Mouse (Mus musculus) lung, embryonic 15.5 days (tissue): ENCODE data around the gene Nphs1. TPM values are rescaled to one million over a fixed set of nuclear protein-coding genes. Genes with fewer than 3 reads are reported as not detected.

Experiments
- ATAC-seq: fragments of 200-750 bp; cut with Nextera tagmentation; 2 replicates; pipeline ENCODE4 v1.8.0; 2017; ENCODE audit warnings: moderate number of reproducible peaks, borderline replicate concordance; ENCODE audit not compliant: low FRiP score, low TSS enrichment; ENCODE audit errors: extremely low read depth
- H3K27ac ChIP-seq: fragments of 300-500 bp; sonication (generic); 2 replicates; pipeline ENCODE4 v1.5.1; 2015; ENCODE audit warnings: moderate library complexity, mild to moderate bottlenecking, inconsistent platforms
- H3K27me3 ChIP-seq: fragments of 300-500 bp; sonication (generic); 2 replicates; pipeline ENCODE4 v1.6.1; 2015; ENCODE audit warnings: inconsistent platforms
- H3K36me3 ChIP-seq: fragments of 300-500 bp; sonication (generic); 2 replicates; pipeline ENCODE4 v1.6.1; 2015; ENCODE audit warnings: inconsistent platforms
- H3K4me1 ChIP-seq: fragments of 300-500 bp; sonication (generic); 2 replicates; pipeline ENCODE4 v1.6.1; 2015; ENCODE audit warnings: inconsistent platforms
- H3K4me2 ChIP-seq: fragments of 300-500 bp; sonication (generic); 2 replicates; pipeline ENCODE4 v1.6.1; 2015; ENCODE audit warnings: inconsistent platforms, mild to moderate bottlenecking, moderate library complexity
- H3K4me3 ChIP-seq: fragments of 300-500 bp; sonication (generic); 2 replicates; pipeline ENCODE4 v1.5.1; 2015; ENCODE audit warnings: mild to moderate bottlenecking, inconsistent platforms
- H3K9ac ChIP-seq: fragments of 300-500 bp; sonication (generic); 2 replicates; pipeline ENCODE4 v1.6.1; 2015; ENCODE audit warnings: inconsistent platforms
- H3K9me3 ChIP-seq: fragments of 300-500 bp; sonication (generic); 2 replicates; pipeline ENCODE4 v1.6.1; 2016; ENCODE audit warnings: inconsistent platforms
- WGBS: fragments of 180-500 bp; shearing (Covaris S2); methylation state at CpG from one replicate; pipeline ENCODE4 v1.1.7; 2015; 5-methylcytosine and 5-hydroxymethylcytosine counted together
- polyA plus RNA-seq: library from polyadenylated mRNA; unstranded; fragments of >200 nt; fragmentation: Nextera tagmentation; extraction: Ambion mirVana; gene quantifications from 2 replicates; pipeline ENCODE4 v1.2.1, GENCODE M21; 2015

Gene Nphs1
- polyA plus RNA-seq, 1 experiment from 2014 or later: not detected

- ATAC-seq: 0 out of 2 replicates have a peak, but pooled peaks have one; percentile 38
- under 1% methylated on average over 45 of the region's 45 CpGs for WGBS
- Histone ChIP-seq H3K4me3 (peak overlapping the region; percentile 56), H3K4me2 (peak overlapping the region; percentile 93), H3K4me1 (peaks cover 13% of the 10 kb centered on the region; the same call in 1 of the 2 replicates), H3K9me3 (no peaks in the 10 kb centered on the region), H3K9ac (peak overlapping the region; percentile 42), H3K36me3 (peaks cover 4% of the 10 kb centered on the region; the same call in 1 of the 2 replicates), H3K27ac (peak overlapping the region; percentile 69), H3K27me3 (no peaks in the 10 kb centered on the region; the same call in 1 of the 2 replicates)
These were observed 36.2 kb upstream of the Nphs1 start for GRCm38 (mm10) chr7:30421890-30422435.

- H3K4me2 ChIP-seq: peak overlapping the region; percentile 93
- H3K27me3 ChIP-seq: no peaks in the 10 kb centered on the region; the same call in 1 of the 2 replicates
- H3K36me3 ChIP-seq: peaks cover 4% of the 10 kb centered on the region; the same call in 1 of the 2 replicates
- H3K9ac ChIP-seq: peak overlapping the region; percentile 42
- ATAC-seq: no peak; the same call in 1 of the 2 replicates
- peaks cover 13% of the 10 kb centered on the region; the same call in 1 of the 2 replicates for H3K4me1 ChIP-seq
- peak overlapping the region; percentile 39 for H3K27ac ChIP-seq
- peak overlapping the region; percentile 56 for H3K4me3 ChIP-seq
- H3K9me3 ChIP-seq: no peaks in the 10 kb centered on the region
- 9% methylated on average over 9 of the region's 9 CpGs for WGBS
These were observed 35.6 kb upstream of the Nphs1 start for GRCm38 (mm10) chr7:30422560-30422959.

GRCm38 (mm10) chr7:30423071-30423641 lies 35.0 kb upstream of the Nphs1 start:
- WGBS: 32% methylated on average over 23 of the region's 23 CpGs
- ATAC-seq: no peak
- Histone ChIP-seq H3K4me1 (peaks cover 13% of the 10 kb centered on the region; the same call in 1 of the 2 replicates), H3K27me3 (no peaks in the 10 kb centered on the region; the same call in 1 of the 2 replicates), H3K36me3 (peaks cover 4% of the 10 kb centered on the region; the same call in 1 of the 2 replicates), H3K4me3 (peak overlapping the region; percentile 56), H3K4me2 (peak overlapping the region; percentile 93), H3K27ac (peak overlapping the region; percentile 39), H3K9me3 (no peaks in the 10 kb centered on the region), H3K9ac (no peak overlapping the region)

DNA sequence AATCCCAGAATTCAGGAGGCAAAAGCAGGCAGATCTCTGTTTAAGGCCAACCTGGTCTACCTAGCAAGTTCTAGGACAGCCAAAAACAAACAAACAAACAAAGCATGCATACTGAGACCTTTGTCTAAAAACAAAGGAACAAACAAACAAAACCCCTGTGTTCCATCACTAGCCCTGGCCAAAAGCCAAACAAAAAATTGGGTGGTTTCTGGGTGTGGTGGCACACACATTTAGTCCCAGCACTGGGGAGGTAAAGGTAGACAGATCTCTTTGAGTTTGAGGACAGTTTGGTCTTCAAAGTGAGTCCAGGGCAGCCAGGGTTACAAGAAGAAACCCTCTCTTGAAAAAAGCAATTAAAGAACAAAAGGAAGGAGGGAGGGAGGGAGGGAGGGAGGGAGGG lies 28.8 kb upstream of the Nphs1 start:
- Histone ChIP-seq H3K9me3 (no peaks in the 10 kb centered on the region), H3K4me3 (no peak overlapping the region), H3K4me1 (no peaks in the 10 kb centered on the region), H3K9ac (no peak overlapping the region), H3K27ac (no peak overlapping the region), H3K36me3 (peaks cover 4% of the 10 kb centered on the region; the same call in 1 of the 2 replicates), H3K4me2 (no peak overlapping the region), H3K27me3 (no peaks in the 10 kb centered on the region)
- ATAC-seq: no peak

- no peaks in the 10 kb centered on the region for H3K27me3 ChIP-seq
- H3K4me2 ChIP-seq: no peak overlapping the region
- H3K4me1 ChIP-seq: no peaks in the 10 kb centered on the region
- ATAC-seq: no peak
- peaks cover 4% of the 10 kb centered on the region; the same call in 1 of the 2 replicates for H3K36me3 ChIP-seq
- no peak overlapping the region for H3K9ac ChIP-seq
- H3K27ac ChIP-seq: no peak overlapping the region
- H3K9me3 ChIP-seq: no peaks in the 10 kb centered on the region
- WGBS: 34% methylated on average over 2 of the region's 2 CpGs
- H3K4me3 ChIP-seq: no peak overlapping the region
These were observed 27.9 kb upstream of the Nphs1 start for GRCm38 (mm10) chr7:30430191-30430590.

DNA sequence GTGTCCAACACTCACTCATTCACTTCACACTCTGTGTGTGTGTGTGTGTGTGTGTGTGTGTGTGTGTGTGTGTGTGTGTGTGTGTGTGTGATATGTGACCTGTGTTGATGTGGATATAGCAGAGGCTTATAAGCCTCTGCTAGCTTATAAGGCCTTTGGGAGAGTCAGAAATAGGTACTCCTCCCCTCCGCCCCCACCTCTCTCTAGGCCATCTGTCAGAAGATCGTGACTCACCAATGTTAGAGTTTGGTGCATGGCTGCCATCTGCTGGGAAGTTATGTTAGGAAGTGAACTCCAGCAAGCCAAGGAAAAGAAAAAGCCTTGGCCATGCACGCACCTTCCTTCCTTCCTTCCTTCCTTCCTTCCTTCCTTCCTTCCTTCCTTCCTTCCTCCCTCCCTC lies 26.3 kb upstream of the Nphs1 start:
- H3K27me3 ChIP-seq: no peaks in the 10 kb centered on the region
- H3K4me2 ChIP-seq: no peak overlapping the region
- H3K36me3 ChIP-seq: 0 out of 2 replicates have a peak, but pooled peaks cover 1% of the 10 kb centered on the region
- no peak overlapping the region for H3K9ac ChIP-seq
- no peaks in the 10 kb centered on the region for H3K4me1 ChIP-seq
- no peaks in the 10 kb centered on the region for H3K9me3 ChIP-seq
- 7% methylated on average over 3 of the region's 3 CpGs for WGBS
- H3K4me3 ChIP-seq: no peak overlapping the region
- ATAC-seq: no peak
- no peak overlapping the region for H3K27ac ChIP-seq

GRCm38 (mm10) chr7:30434238-30434637 lies 23.9 kb upstream of the Nphs1 start:
- Histone ChIP-seq H3K4me1 (no peaks in the 10 kb centered on the region), H3K36me3 (no peaks in the 10 kb centered on the region), H3K4me2 (no peak overlapping the region), H3K9ac (no peak overlapping the region), H3K27ac (no peak overlapping the region), H3K9me3 (no peaks in the 10 kb centered on the region), H3K4me3 (no peak overlapping the region), H3K27me3 (no peaks in the 10 kb centered on the region)
- no peak for ATAC-seq
- WGBS: under 1% methylated on average over 10 of the region's 10 CpGs

DNA sequence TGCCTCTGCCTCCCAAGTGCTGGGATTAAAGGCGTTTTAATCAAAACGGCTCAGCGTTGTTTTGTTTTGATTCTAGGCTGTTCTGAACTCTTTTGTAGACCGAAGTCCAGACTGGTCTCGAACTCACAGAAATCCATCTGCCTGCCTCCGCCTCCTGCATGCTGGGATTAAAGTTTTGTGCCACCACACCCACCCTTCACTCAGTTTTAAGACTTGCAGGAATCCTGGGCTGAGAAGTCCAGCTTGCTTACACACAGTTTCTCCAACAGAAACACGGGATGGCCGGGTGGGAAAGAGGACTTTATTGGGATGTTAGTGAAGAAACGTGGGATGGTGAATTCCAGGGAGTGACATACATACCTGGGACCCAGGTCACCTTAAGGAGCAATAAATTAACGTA lies 23.4 kb upstream of the Nphs1 start:
- H3K4me3 ChIP-seq: no peak overlapping the region
- H3K4me2 ChIP-seq: no peak overlapping the region
- no peaks in the 10 kb centered on the region for H3K9me3 ChIP-seq
- no peaks in the 10 kb centered on the region for H3K36me3 ChIP-seq
- 62% methylated on average over 10 of the region's 10 CpGs for WGBS
- no peak for ATAC-seq
- H3K4me1 ChIP-seq: no peaks in the 10 kb centered on the region
- no peak overlapping the region for H3K27ac ChIP-seq
- H3K27me3 ChIP-seq: no peaks in the 10 kb centered on the region
- H3K9ac ChIP-seq: no peak overlapping the region

- Histone ChIP-seq H3K27ac (no peak overlapping the region), H3K36me3 (no peaks in the 10 kb centered on the region)
- no peak for ATAC-seq
These were observed 23.0 kb upstream of the Nphs1 start for GRCm38 (mm10) chr7:30435156-30435555.

GRCm38 (mm10) chr7:30436879-30437278 lies 21.2 kb upstream of the Nphs1 start:
- H3K27ac ChIP-seq: no peak overlapping the region
- H3K4me2 ChIP-seq: no peak overlapping the region
- H3K4me1 ChIP-seq: 0 out of 2 replicates have a peak, but pooled peaks cover 2% of the 10 kb centered on the region
- no peak overlapping the region for H3K9ac ChIP-seq
- H3K4me3 ChIP-seq: no peak overlapping the region
- ATAC-seq: no peak
- no peaks in the 10 kb centered on the region for H3K27me3 ChIP-seq
- H3K36me3 ChIP-seq: no peaks in the 10 kb centered on the region
- no peaks in the 10 kb centered on the region for H3K9me3 ChIP-seq
- WGBS: 21% methylated on average over 10 of the region's 10 CpGs

More at GRCm38 (mm10) chr7:30435156-30435555, 23.0 kb upstream of the Nphs1 start:
- no peak overlapping the region for H3K4me2 ChIP-seq
- no peak overlapping the region for H3K9ac ChIP-seq
- H3K4me3 ChIP-seq: no peak overlapping the region
- 46% methylated on average over 9 of the region's 9 CpGs for WGBS
- no peaks in the 10 kb centered on the region for H3K4me1 ChIP-seq
- H3K9me3 ChIP-seq: no peaks in the 10 kb centered on the region
- no peaks in the 10 kb centered on the region for H3K27me3 ChIP-seq

DNA sequence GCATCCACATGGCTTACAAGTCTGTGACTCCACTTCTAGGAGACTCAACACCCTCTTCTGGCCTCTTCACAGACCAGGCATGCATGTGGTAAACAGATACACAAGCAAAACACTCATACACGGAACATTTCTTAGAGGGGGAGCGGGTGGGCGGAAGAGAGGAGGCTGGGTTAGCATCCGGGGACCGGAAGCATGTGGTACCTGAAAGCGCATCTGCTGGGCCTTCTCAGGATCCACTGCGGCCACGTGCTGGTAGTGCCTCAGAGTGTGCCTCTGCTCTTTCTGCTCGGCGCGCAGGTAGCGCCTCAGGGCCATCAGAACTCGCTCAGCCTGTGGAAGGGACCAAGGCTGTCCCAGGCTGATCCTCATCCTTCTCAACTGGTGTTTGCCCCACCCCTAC lies 18.4 kb upstream of the Nphs1 start:
- Histone ChIP-seq H3K27me3 (peaks cover 6% of the 10 kb centered on the region), H3K36me3 (no peaks in the 10 kb centered on the region), H3K4me2 (no peak overlapping the region), H3K9me3 (no peaks in the 10 kb centered on the region), H3K27ac (no peak overlapping the region), H3K4me3 (no peak overlapping the region), H3K9ac (no peak overlapping the region), H3K4me1 (peaks cover 15% of the 10 kb centered on the region)
- no peak for ATAC-seq
- WGBS: 74% methylated on average over 13 of the region's 13 CpGs

DNA sequence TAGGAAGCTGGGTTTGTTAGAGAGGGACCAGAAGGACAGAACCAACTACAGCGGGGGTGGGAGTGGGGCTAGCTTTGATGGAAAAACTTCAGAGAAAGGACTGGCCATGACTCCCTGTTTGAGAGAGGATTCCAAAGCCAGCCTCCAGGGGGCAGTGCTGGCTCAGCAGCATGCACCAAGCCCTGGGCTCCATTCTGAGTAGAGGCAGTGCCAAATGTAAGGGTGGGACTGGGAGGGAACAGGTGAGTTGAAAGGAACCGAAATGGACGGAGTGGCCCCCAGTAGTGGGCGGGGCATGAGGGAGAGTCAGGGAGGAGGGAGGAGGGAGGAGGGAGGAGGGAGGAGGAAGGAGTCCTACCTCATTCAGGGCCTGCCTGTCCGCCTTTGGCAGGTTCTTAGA lies 17.4 kb upstream of the Nphs1 start:
- Histone ChIP-seq H3K4me1 (peaks cover 20% of the 10 kb centered on the region), H3K4me3 (no peak overlapping the region), H3K9ac (no peak overlapping the region), H3K27me3 (peaks cover 12% of the 10 kb centered on the region), H3K4me2 (no peak overlapping the region), H3K27ac (no peak overlapping the region), H3K9me3 (no peaks in the 10 kb centered on the region), H3K36me3 (no peaks in the 10 kb centered on the region)
- peak; percentile 5; the same call in 1 of the 2 replicates for ATAC-seq
- WGBS: 22% methylated on average over 3 of the region's 5 CpGs
